Mouse (Mus musculus) kidney, adult 2 months (tissue): ENCODE data around the gene Mtmr12. TPM values are rescaled to one million over a fixed set of nuclear protein-coding genes. Genes with fewer than 3 reads are reported as not detected.

Source experiments
- DNase-seq: peaks from one replicate; pipeline ENCODE4 v3.0.0; 2021
- H3K27ac ChIP-seq: fragments of 200-500 bp; 2 replicates; pipeline ENCODE4 v1.5.1; 2012; ENCODE audit warnings: low read depth, low read length, control low read depth, inconsistent platforms; ENCODE audit not compliant: insufficient read depth
- H3K27me3 ChIP-seq: fragments of 200-500 bp; replicated peaks from 2 replicates; pipeline ENCODE4 v1.6.1; 2012; ENCODE audit warnings: mild to moderate bottlenecking, moderate library complexity, low read length, inconsistent platforms; ENCODE audit not compliant: control insufficient read depth, insufficient read depth
- H3K36me3 ChIP-seq: fragments of 200-500 bp; 2 replicates; pipeline ENCODE4 v1.6.1; 2012; ENCODE audit warnings: mild to moderate bottlenecking, moderate library complexity, low read length, inconsistent platforms; ENCODE audit not compliant: control insufficient read depth, insufficient read depth
- H3K4me1 ChIP-seq: fragments of 200-500 bp; 2 replicates; pipeline ENCODE4 v1.6.1; 2011; ENCODE audit warnings: low read length; ENCODE audit not compliant: control insufficient read depth, insufficient read depth
- H3K4me3 ChIP-seq: fragments of 200-500 bp; 2 replicates; pipeline ENCODE4 v1.5.1; 2011; ENCODE audit warnings: mild to moderate bottlenecking, low read depth, low read length, control low read depth; ENCODE audit not compliant: insufficient read depth
- CTCF ChIP-seq: fragments of 200-500 bp; conservative IDR thresholded peaks from 2 replicates; pipeline ENCODE4 v1.5.1; 2011; ENCODE audit warnings: low read depth, mild to moderate bottlenecking, control low read depth, low read length, moderate library complexity, mixed read lengths; ENCODE audit not compliant: insufficient read depth, insufficient read length
- POLR2A ChIP-seq: fragments of 200-500 bp; IDR thresholded peaks from one replicate; pipeline ENCODE4 v1.6.1; 2011; ENCODE audit warnings: low read depth, low read length, control low read depth
- WGBS: fragments of 180-500 bp; shearing (Covaris S2); methylation state at CpG from one replicate; pipeline ENCODE4 v1.1.7; 2018; 5-methylcytosine and 5-hydroxymethylcytosine counted together
- polyA plus RNA-seq: library from polyadenylated mRNA; depleted of rRNA; stranded (reverse); fragments of >200 nt; gene quantifications from 2 replicates; pipeline ENCODE4 v1.2.3, GENCODE M21; 2012

Mtmr12 gene
- polyA plus RNA-seq, 1 experiment: 28.1 TPM

DNA sequence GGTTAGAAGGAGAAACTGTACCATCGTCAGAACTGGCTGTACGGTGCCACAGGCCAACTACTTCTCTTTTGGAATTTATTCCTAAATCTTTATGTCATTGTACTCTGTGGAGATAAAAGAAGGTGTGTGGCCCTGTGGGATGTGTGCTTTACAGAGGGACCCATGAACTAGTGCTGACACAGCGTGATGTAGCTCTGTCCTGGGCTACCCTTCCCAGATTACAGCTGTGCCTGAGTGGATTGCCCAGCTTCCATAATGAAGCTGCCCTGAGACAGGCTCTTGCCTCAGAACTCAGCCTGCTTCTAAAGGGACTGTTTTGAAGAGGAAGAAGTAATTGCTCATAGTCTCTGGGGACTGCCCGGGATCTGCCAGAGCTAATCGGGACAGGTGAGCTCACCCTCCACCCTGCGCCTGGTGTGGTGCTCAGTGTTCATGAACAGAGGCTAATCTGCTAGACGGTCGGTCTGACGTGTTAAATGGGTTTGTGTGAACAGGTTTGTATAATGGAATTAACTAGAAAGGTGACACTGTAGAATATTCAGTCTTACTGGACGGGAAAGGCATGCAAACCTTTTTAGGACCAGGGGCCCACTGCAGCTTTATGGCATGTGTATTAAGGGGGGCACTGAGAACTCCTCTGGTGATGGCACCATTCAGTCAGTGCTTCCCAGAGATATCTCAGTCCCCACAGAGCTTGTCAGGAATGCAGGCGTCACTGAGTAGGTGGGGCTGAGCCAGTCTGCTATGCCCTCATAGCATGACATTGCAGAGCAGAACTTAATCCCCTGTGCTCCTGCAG, 41.7 kb downstream of the Mtmr12 start:
- no peaks in the 10 kb centered on the region for H3K27me3 ChIP-seq
- DNase-seq: no peak
- no peaks in the 10 kb centered on the region; the same call in 1 of the 2 replicates for H3K36me3 ChIP-seq
- TF ChIP-seq CTCF (no peak), POLR2A (no peak)
- no peaks in the 10 kb centered on the region for H3K4me1 ChIP-seq
- 66% methylated on average over 11 of the region's 11 CpGs for WGBS
- no peak overlapping the region for H3K4me3 ChIP-seq
- no peak overlapping the region; the same call in 1 of the 2 replicates for H3K27ac ChIP-seq

DNA sequence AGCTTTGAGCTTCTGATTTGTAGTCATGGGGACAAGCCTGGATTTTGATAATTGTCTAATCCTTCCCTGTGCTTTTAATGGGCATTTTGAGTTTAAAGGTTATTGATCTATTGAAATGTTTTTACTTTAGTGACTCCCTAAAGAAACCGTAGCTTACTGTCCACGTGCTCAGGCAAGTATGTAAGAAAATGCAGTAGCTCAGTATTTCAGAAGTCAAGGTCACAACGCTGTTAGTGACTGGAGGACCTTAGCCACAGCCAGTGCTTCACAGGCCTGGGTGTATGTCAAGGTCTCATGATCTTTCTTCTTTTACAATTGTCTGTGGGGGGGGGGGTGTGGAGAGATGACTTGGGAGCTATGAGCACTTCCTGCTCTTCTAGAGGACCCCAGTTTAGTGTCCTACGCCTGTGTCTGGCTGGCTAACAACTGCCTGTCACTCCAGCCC, 42.4 kb downstream of the Mtmr12 start:
- Histone ChIP-seq H3K27me3 (no peaks in the 10 kb centered on the region), H3K4me1 (no peaks in the 10 kb centered on the region), H3K36me3 (peaks cover 5% of the 10 kb centered on the region; the same call in 1 of the 2 replicates), H3K4me3 (no peak overlapping the region), H3K27ac (no peak overlapping the region)
- TF ChIP-seq POLR2A (no peak), CTCF (no peak)
- DNase-seq: no peak
- 67% methylated on average over 4 of the region's 4 CpGs for WGBS

DNA sequence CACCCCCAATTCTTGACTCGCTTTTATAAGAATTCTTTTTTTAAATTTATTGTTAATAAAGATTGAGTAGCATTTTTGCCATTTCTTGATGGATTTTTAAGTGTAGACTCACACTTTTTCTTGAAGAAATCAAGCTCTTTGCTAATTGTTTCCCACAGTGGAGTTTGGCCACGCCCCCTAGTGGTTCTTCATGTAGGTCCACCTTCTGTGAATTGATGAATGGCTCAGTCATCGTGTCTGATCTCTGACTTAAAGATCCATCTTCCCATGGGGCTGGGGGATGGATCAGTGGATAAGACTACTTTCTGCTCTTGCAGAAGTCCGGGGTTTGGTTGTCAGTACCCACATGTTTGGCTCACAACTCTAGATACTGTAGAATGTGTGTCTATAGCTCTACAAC, 43.5 kb downstream of the Mtmr12 start:
- Histone ChIP-seq H3K27me3 (no peaks in the 10 kb centered on the region), H3K4me3 (no peak overlapping the region), H3K36me3 (peaks cover 8% of the 10 kb centered on the region), H3K27ac (no peak overlapping the region), H3K4me1 (no peaks in the 10 kb centered on the region)
- peak; percentile 59 for DNase-seq
- 55% methylated on average over 4 of the region's 4 CpGs for WGBS
- TF ChIP-seq POLR2A (no peak), CTCF (peak; percentile 47)

DNA sequence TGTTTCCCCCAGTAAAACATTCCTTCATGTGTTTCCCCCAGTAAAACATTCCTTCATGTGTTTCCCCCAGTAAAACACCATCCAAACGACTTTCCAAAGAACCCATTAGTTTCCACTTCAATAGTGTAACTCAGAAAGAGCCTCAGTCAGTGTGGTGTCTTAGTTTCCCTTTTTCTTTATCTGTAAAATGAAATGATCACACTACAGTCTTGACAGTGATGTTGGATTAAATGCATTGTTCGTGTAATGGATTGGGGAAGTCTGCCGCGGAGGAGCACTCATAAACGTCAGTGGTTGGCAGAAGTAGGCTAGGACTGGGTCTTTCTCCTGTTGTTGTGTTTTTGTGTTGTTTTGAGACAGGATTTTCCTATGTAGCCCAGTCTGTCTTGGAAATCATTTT, 45.5 kb downstream of the Mtmr12 start:
- no peaks in the 10 kb centered on the region for H3K4me1 ChIP-seq
- no peak for DNase-seq
- no peak overlapping the region for H3K27ac ChIP-seq
- no peaks in the 10 kb centered on the region for H3K27me3 ChIP-seq
- H3K4me3 ChIP-seq: no peak overlapping the region
- H3K36me3 ChIP-seq: peaks cover 8% of the 10 kb centered on the region
- TF ChIP-seq POLR2A (no peak), CTCF (no peak)
- WGBS: 83% methylated on average over 5 of the region's 5 CpGs

GRCm38 (mm10) chr15:12251416-12252140, 46.8 kb downstream of the Mtmr12 start:
- H3K27ac ChIP-seq: no peak overlapping the region
- peaks cover 8% of the 10 kb centered on the region for H3K36me3 ChIP-seq
- no peak for TF ChIP-seq POLR2A
- no peak for TF ChIP-seq CTCF
- 91% methylated on average over 15 of the region's 15 CpGs for WGBS
- H3K4me1 ChIP-seq: no peaks in the 10 kb centered on the region
- H3K27me3 ChIP-seq: no peaks in the 10 kb centered on the region
- H3K4me3 ChIP-seq: no peak overlapping the region
- DNase-seq: no peak

- Histone ChIP-seq H3K27ac (no peak overlapping the region), H3K4me1 (no peaks in the 10 kb centered on the region), H3K4me3 (no peak overlapping the region), H3K36me3 (peaks cover 8% of the 10 kb centered on the region), H3K27me3 (no peaks in the 10 kb centered on the region)
- WGBS: 90% methylated on average over 2 of the region's 2 CpGs
- TF ChIP-seq POLR2A (no peak), CTCF (no peak)
- no peak for DNase-seq
Measured at GRCm38 (mm10) chr15:12252141-12252489, 47.3 kb downstream of the Mtmr12 start.

- TF ChIP-seq CTCF (no peak), POLR2A (no peak)
- Histone ChIP-seq H3K27me3 (no peaks in the 10 kb centered on the region), H3K4me1 (no peaks in the 10 kb centered on the region), H3K27ac (no peak overlapping the region), H3K4me3 (no peak overlapping the region), H3K36me3 (peaks cover 5% of the 10 kb centered on the region)
- 89% methylated on average over 16 of the region's 16 CpGs for WGBS
- DNase-seq: no peak
Measured at GRCm38 (mm10) chr15:12257730-12258494, 53.1 kb downstream of the Mtmr12 start.
